Mouse (Mus musculus) pancreas, adult 10 weeks (tissue): ENCODE results near the gene Nadk. TPM values are rescaled to one million over a fixed set of nuclear protein-coding genes. Genes with fewer than 3 reads are reported as not detected.

Experiments
- polyA plus RNA-seq: library from polyadenylated mRNA; stranded (reverse); fragments of 350-450 nt; fragmentation: Illumina TruSeq; extraction: RNeasy Lipid Tissue Mini Kit (QIAGEN cat#74804); gene quantifications from one replicate; pipeline ENCODE4 v1.2.3, GENCODE M21; 2015; ENCODE audit warnings: low read depth, low replicate concordance; ENCODE audit not compliant: insufficient read depth

The Nadk gene
- polyA plus RNA-seq, result 23.1 TPM

GRCm38 (mm10) chr4:155561661-155562442, at the start of gene Nadk:
Gene Nadk (plus strand): TSS chr4:155562378.

GRCm38 (mm10) chr4:155601091-155601996, 39.2 kb downstream of the Nadk start, which contains the start of gene Slc35e2:
Gene Slc35e2 (plus strand): TSS chr4:155601416.

GRCm38 (mm10) chr4:155624338-155625291, 62.4 kb downstream of the Nadk start, which contains the start of gene Cdk11b:
Gene Cdk11b (plus strand): TSS chr4:155624854.

Other genes starting within 250 kb of the Nadk start
- gene Prkcz, start 201.0 kb upstream of the Nadk start, polyA plus RNA-seq, result 7.4 TPM
- gene Gabrd, start 164.3 kb upstream of the Nadk start, polyA plus RNA-seq, result not detected
- gene Cfap74, start 153.2 kb upstream of the Nadk start, polyA plus RNA-seq, result 1.4 TPM
- gene Tmem52, start 93.3 kb upstream of the Nadk start, polyA plus RNA-seq, result 0.96 TPM
- 41.1 TPM for gene Gnb1, start 71.0 kb upstream of the Nadk start, polyA plus RNA-seq
- gene Slc35e2, start 39.0 kb downstream of the Nadk start, polyA plus RNA-seq, result 2.6 TPM
- gene Cdk11b, start 62.5 kb downstream of the Nadk start, polyA plus RNA-seq, result 36.0 TPM
- gene Gm10563, start 83.0 kb downstream of the Nadk start, polyA plus RNA-seq, result not detected
- gene Mmp23, start 91.0 kb downstream of the Nadk start, polyA plus RNA-seq, result 10.6 TPM
- 17.5 TPM for gene Mib2, start 106.8 kb downstream of the Nadk start, polyA plus RNA-seq
- 3.8 TPM for gene Fndc10, start 132.0 kb downstream of the Nadk start, polyA plus RNA-seq
- gene Ssu72, start 142.4 kb downstream of the Nadk start, polyA plus RNA-seq, result 15.1 TPM
- 0.18 TPM for gene Tmem240, start 172.4 kb downstream of the Nadk start, polyA plus RNA-seq
- 21.6 TPM for gene Atad3a, start 198.7 kb downstream of the Nadk start, polyA plus RNA-seq
- gene Vwa1, start 212.3 kb downstream of the Nadk start, polyA plus RNA-seq, result 6.9 TPM
- 0.22 TPM for gene Tmem88b, start 223.5 kb downstream of the Nadk start, polyA plus RNA-seq
- gene Ankrd65, start 228.1 kb downstream of the Nadk start, polyA plus RNA-seq, result not detected
- 43.6 TPM for gene Mrpl20, start 240.5 kb downstream of the Nadk start, polyA plus RNA-seq